Mouse (Mus musculus) B cell, adult 2 months (primary cell): ENCODE measurements around the gene Tmem175.
A peak's percentile ranks its signal among the peaks of the same experiment; 100 is the strongest.
"Not testable (repeated sequence)": the region's sequence is repeated elsewhere in the genome, so short reads cannot be mapped to it uniquely, and the experiment has no call there.

Experiments used
- DNase-seq, 2 experiments: peaks; one replicate each; pipeline ENCODE4 v3.0.0; 2022

The Tmem175 gene

GRCm38 (mm10) chr5:108629634-108630483, at the start of gene Tmem175, which contains the start of gene Gak:
Gene Tmem175 (plus strand): TSS chr5:108629770.
Gene Gak (minus strand): TSS chr5:108629755.
- DNase-seq, result peak; percentile 92

GRCm38 (mm10) chr5:108581361-108581891, 48.1 kb upstream of the Tmem175 start:
- no peak for DNase-seq

- DNase-seq, result no peak
These were observed 29.6 kb upstream of the Tmem175 start for GRCm38 (mm10) chr5:108599923-108600322.

- no peak for DNase-seq
These were observed 27.0 kb upstream of the Tmem175 start for GRCm38 (mm10) chr5:108602537-108602936.

- DNase-seq, result no peak
These were observed 19.1 kb upstream of the Tmem175 start for GRCm38 (mm10) chr5:108610426-108610825.

- no peak for DNase-seq
These were observed 7.7 kb upstream of the Tmem175 start for GRCm38 (mm10) chr5:108621870-108622269.

GRCm38 (mm10) chr5:108626050-108626660, 3.4 kb upstream of the Tmem175 start:
- no peak for DNase-seq

- no peak for DNase-seq
These were observed 508 bp upstream of the Tmem175 start for GRCm38 (mm10) chr5:108628891-108629633.

- no peak for DNase-seq
These were observed 4.1 kb downstream of the Tmem175 start for GRCm38 (mm10) chr5:108633676-108634075.

- not testable (repeated sequence) for DNase-seq
These were observed 4.5 kb downstream of the Tmem175 start for GRCm38 (mm10) chr5:108634088-108634487.

GRCm38 (mm10) chr5:108636172-108636571, 6.6 kb downstream of the Tmem175 start:
- DNase-seq, result no peak

- no peak for DNase-seq
These were observed 14.1 kb downstream of the Tmem175 start for GRCm38 (mm10) chr5:108643674-108644073.

GRCm38 (mm10) chr5:108645651-108646342, 16.2 kb downstream of the Tmem175 start:
- no peak for DNase-seq

- no peak for DNase-seq
These were observed 16.7 kb downstream of the Tmem175 start for GRCm38 (mm10) chr5:108646343-108646660.

- no peak for DNase-seq
These were observed 17.7 kb downstream of the Tmem175 start for GRCm38 (mm10) chr5:108647311-108647710.

- no peak for DNase-seq
These were observed 18.4 kb downstream of the Tmem175 start for GRCm38 (mm10) chr5:108647820-108648465.

- no peak for DNase-seq
These were observed 19.5 kb downstream of the Tmem175 start for GRCm38 (mm10) chr5:108648937-108649576.

GRCm38 (mm10) chr5:108650341-108650740, 20.8 kb downstream of the Tmem175 start:
- DNase-seq, result no peak

- no peak for DNase-seq
These were observed 21.7 kb downstream of the Tmem175 start for GRCm38 (mm10) chr5:108651136-108651720.

- DNase-seq, result peak; percentile 67 to 75
These were observed 22.3 kb downstream of the Tmem175 start for GRCm38 (mm10) chr5:108651823-108652222.

- DNase-seq, result no peak
These were observed 23.8 kb downstream of the Tmem175 start for GRCm38 (mm10) chr5:108653341-108653740.
